Mouse (Mus musculus) embryonic facial prominence, embryonic 13.5 days (tissue): ENCODE results near the gene Ibtk. TPM values are rescaled to one million over a fixed set of nuclear protein-coding genes. Genes with fewer than 3 reads are reported as not detected.

Experiments
- ATAC-seq: fragments of 200-750 bp; cut with Nextera tagmentation; 2 replicates; pipeline ENCODE4 v1.8.0; 2017; ENCODE audit warnings: low read depth; ENCODE audit not compliant: insufficient number of reproducible peaks, insufficient read depth, low FRiP score, low TSS enrichment
- H3K27ac ChIP-seq: fragments of 300-500 bp; sonication (generic); 2 replicates; pipeline ENCODE4 v1.5.1; 2015; ENCODE audit warnings: moderate library complexity, mild to moderate bottlenecking, inconsistent platforms
- H3K27me3 ChIP-seq: fragments of 300-500 bp; sonication (generic); 2 replicates; pipeline ENCODE4 v1.6.1; 2015; ENCODE audit warnings: mild to moderate bottlenecking, inconsistent platforms
- H3K36me3 ChIP-seq: fragments of 300-500 bp; sonication (generic); 2 replicates; pipeline ENCODE4 v1.6.1; 2015; ENCODE audit warnings: mild to moderate bottlenecking, inconsistent platforms
- H3K4me1 ChIP-seq: fragments of 300-500 bp; sonication (generic); 2 replicates; pipeline ENCODE4 v1.6.1; 2015; ENCODE audit warnings: inconsistent platforms
- H3K4me2 ChIP-seq: fragments of 300-500 bp; sonication (generic); 2 replicates; pipeline ENCODE4 v1.6.1; 2015; ENCODE audit warnings: moderate library complexity, mild to moderate bottlenecking, inconsistent platforms
- H3K4me3 ChIP-seq: fragments of 300-500 bp; sonication (generic); 2 replicates; pipeline ENCODE4 v1.5.1; 2015; ENCODE audit warnings: mild to moderate bottlenecking, inconsistent platforms
- H3K9ac ChIP-seq: fragments of 300-500 bp; sonication (generic); 2 replicates; pipeline ENCODE4 v1.6.1; 2015; ENCODE audit warnings: mild to moderate bottlenecking, inconsistent platforms
- H3K9me3 ChIP-seq: fragments of 300-500 bp; sonication (generic); 2 replicates; pipeline ENCODE4 v1.6.1; 2016; ENCODE audit warnings: inconsistent platforms
- WGBS: fragments of 180-500 bp; shearing (Covaris S2); methylation state at CpG from one replicate; pipeline ENCODE4 v1.1.7; 2015; ENCODE audit warnings: mixed read lengths; 5-methylcytosine and 5-hydroxymethylcytosine counted together
- polyA plus RNA-seq: library from polyadenylated mRNA; unstranded; fragments of >200 nt; fragmentation: Nextera tagmentation; extraction: Ambion mirVana; gene quantifications from 2 replicates; pipeline ENCODE4 v1.2.1, GENCODE M21; 2015

The Ibtk gene
- polyA plus RNA-seq, 1 experiment from 2014 or later: 34.0 TPM

DNA sequence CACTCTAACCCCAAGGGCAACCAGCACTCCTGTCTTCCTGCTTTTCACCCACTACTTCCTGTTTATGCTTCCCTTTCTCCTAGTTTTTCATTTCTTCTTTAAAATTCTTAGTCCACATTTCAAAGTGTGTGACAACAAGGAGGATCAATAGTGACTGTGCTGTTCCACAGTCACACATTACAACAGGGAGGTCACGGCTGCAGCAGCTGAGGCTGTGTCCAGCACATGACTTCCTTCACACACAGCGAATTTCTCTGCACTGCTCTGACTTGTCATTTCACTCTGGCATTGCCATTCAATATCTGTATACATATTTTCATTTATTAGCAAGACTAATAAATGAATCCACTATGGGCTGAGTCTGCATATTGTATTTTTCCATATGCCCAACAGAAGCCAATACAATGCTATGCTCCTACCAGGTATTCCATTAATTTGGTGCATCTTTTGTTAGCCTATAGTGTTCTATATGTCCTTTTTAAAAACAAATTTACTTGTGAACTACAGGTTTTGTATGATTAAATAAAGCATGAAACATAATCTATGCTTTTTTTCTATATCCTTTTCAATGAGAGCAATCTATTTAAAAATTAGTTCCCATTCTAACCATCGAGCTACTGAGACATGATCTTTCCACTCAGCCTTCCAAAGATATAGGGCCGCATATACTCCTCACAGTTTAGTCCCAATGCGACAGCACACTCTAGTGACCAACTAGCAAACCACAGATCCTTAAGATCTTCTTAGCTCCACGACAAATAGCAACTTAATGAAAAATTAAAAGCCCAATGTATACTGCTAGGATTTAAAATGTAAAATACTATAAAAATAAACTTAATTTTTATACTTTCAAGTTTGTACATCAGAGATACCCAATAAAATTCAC lies 55.7 kb downstream of the Ibtk start:
- Histone ChIP-seq H3K4me2 (no peak overlapping the region), H3K4me3 (no peak overlapping the region), H3K27me3 (no peaks in the 10 kb centered on the region), H3K27ac (no peak overlapping the region), H3K9ac (no peak overlapping the region), H3K9me3 (no peaks in the 10 kb centered on the region), H3K36me3 (peaks cover 40% of the 10 kb centered on the region), H3K4me1 (no peaks in the 10 kb centered on the region)
- ATAC-seq: no peak
- WGBS: 57% methylated on average over 6 of the region's 6 CpGs

DNA sequence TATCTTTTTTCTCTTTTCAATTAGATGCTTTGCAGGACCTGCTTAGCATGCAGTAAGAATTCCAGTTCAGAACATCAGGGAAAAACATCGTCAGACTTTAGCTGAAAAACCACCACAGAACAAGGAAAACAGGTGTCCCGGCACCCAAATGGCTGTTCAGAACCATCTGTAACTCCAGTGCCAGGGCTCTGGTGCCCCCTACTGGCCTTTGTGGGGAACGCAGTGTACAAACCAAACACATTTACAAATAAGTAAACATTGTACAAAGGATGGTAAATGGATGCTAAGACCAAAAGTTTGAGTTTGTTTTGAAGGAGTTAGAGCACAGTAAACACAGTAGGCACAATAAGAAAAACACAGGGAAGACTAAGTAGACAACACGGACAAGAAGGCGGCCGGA lies 64.1 kb downstream of the Ibtk start:
- H3K27me3 ChIP-seq: no peaks in the 10 kb centered on the region
- ATAC-seq: no peak
- H3K36me3 ChIP-seq: peaks cover 44% of the 10 kb centered on the region
- H3K4me3 ChIP-seq: no peak overlapping the region
- H3K4me2 ChIP-seq: no peak overlapping the region
- no peaks in the 10 kb centered on the region for H3K9me3 ChIP-seq
- H3K4me1 ChIP-seq: no peaks in the 10 kb centered on the region
- 90% methylated on average over 6 of the region's 6 CpGs for WGBS
- no peak overlapping the region for H3K27ac ChIP-seq
- H3K9ac ChIP-seq: no peak overlapping the region

DNA sequence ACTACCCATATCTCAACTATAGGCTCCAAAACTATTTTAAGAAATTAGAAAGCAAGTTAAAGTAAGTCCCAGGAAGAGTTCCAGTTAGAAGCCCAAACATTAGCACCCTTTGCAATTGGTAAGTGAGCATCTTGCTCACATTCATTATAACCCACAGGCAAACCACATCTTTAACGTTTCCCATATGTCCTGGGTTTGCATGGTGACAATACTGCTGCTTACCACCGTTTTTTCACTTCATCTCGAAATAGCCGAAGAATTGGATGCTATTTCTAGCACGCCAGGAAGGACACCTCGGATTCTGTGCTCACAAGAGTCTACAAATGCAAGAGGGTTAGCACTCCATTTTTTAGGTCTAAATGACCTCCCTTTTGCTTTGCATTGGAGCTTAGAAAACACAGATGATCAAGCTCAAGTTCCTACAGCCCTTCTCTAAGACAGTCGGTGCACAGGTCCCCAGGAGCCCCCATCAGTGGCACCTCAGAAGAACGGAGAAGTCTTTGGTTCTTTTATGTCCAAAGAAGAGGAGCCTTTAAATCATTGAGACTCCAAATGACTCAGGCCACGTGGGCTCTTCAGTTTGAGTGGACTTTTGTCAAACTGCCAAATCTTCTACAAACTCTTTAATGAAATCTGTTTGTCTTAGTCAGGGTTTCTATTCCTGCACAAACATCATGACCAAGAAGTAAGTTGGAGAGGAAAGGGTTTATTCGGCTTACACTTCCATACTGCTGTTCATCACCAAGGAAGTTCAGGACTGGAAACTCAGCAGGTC lies 73.8 kb downstream of the Ibtk start:
- WGBS: 53% methylated on average over 10 of the region's 10 CpGs
- no peak overlapping the region for H3K4me3 ChIP-seq
- no peaks in the 10 kb centered on the region for H3K9me3 ChIP-seq
- ATAC-seq: no peak
- no peak overlapping the region for H3K9ac ChIP-seq
- H3K36me3 ChIP-seq: no peaks in the 10 kb centered on the region
- H3K4me2 ChIP-seq: no peak overlapping the region
- 0 out of 2 replicates have a peak overlapping the region, but pooled peaks have one; percentile 28 for H3K27ac ChIP-seq
- H3K27me3 ChIP-seq: no peaks in the 10 kb centered on the region
- H3K4me1 ChIP-seq: peaks cover 32% of the 10 kb centered on the region

DNA sequence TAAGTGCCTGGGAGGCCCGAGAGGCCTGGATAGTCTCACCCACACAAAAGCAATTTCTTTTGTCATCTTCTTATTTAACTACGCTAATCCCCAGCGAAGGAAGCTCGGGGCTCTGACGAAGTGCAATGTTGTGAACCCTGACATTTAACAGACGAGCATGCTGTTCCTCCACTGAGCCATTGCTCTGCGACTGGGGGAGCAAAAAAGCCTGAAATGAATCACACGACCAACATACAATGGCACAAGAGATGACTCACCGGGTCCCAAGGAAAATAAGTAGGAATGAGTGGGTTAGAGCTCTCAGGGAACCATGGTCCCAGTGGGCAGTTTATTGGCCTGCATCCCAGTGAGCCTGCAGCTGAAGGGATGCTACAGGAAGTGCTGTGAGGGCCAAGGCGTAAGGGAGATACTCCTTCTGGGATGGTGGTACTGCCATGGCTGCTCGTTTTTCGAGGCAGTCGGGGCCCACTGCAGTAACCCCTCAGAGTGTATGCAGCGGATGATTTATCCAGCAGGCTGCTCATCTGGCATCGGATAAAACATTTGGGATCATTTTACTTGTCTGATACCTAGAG lies 75.1 kb downstream of the Ibtk start:
- Histone ChIP-seq H3K4me2 (no peak overlapping the region), H3K9ac (no peak overlapping the region), H3K9me3 (no peaks in the 10 kb centered on the region), H3K27me3 (no peaks in the 10 kb centered on the region), H3K4me3 (no peak overlapping the region), H3K4me1 (peaks cover 32% of the 10 kb centered on the region), H3K27ac (peak overlapping the region; percentile 51; the same call in 1 of the 2 replicates), H3K36me3 (no peaks in the 10 kb centered on the region)
- 40% methylated on average over 15 of the region's 15 CpGs for WGBS
- no peak for ATAC-seq

DNA sequence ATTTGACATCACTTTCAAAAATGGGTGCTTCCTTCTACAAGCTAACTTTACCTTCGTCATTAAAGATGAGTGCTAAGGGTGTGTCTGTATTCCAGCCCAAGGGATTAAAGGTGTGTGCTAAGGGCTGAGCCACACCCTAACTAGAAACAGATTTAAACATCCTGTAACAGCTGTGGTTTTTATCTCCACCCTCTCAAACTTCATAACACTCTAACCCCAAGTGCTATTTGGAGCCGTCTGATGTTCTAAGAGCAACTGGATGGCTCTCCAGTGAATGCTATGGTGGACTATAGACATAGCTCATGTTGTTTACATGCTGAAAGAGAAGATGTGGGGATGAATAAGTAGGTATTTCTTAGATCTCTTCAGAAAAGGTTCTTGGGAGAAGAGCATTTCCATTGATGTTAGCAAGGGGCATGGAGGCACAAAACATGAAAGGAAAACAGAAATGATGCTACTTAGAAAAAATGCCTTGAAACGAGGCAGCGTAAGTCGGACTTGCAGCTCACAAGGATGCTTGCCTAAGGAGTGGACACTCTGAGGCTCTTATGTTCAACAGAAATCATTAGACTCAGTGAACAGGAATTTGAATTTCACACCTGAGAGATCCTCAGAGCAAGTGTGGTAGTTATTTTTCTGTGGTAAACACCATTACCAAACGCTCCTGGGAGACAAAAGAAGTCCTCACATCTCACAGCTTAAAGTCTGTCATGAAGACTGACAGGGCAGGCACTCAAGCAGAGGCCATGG lies 77.4 kb downstream of the Ibtk start:
- Histone ChIP-seq H3K4me2 (no peak overlapping the region), H3K9me3 (no peaks in the 10 kb centered on the region), H3K27me3 (no peaks in the 10 kb centered on the region), H3K9ac (no peak overlapping the region), H3K36me3 (no peaks in the 10 kb centered on the region), H3K27ac (no peak overlapping the region), H3K4me1 (peaks cover 32% of the 10 kb centered on the region), H3K4me3 (no peak overlapping the region)
- WGBS: 77% methylated on average over 6 of the region's 6 CpGs
- no peak for ATAC-seq

DNA sequence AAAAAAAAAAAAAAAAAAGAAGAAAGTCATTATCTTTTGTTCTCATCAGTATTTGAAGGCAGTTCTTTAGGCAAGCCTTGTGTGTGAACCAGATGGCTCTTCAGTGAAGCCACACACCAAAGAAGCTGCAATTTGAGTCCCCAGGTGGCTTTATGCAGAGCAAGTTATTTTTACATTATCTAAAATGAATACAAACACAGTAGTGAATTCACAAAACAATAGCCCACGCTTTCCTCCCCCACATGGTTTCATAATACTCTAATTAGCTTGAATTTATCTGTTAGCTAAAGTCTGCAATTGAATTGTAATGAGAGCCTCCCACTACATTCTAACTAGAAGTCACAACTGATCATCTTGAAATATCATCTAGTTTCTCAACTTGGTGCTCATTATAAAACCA lies 84.8 kb downstream of the Ibtk start:
- no peaks in the 10 kb centered on the region for H3K9me3 ChIP-seq
- H3K4me1 ChIP-seq: peaks cover 4% of the 10 kb centered on the region; the same call in 1 of the 2 replicates
- H3K4me3 ChIP-seq: no peak overlapping the region
- no peaks in the 10 kb centered on the region for H3K36me3 ChIP-seq
- no peaks in the 10 kb centered on the region for H3K27me3 ChIP-seq
- ATAC-seq: no peak
- H3K27ac ChIP-seq: no peak overlapping the region
- 58% methylated on average over 1 of the region's 1 CpGs for WGBS
- no peak overlapping the region for H3K9ac ChIP-seq
- no peak overlapping the region for H3K4me2 ChIP-seq

DNA sequence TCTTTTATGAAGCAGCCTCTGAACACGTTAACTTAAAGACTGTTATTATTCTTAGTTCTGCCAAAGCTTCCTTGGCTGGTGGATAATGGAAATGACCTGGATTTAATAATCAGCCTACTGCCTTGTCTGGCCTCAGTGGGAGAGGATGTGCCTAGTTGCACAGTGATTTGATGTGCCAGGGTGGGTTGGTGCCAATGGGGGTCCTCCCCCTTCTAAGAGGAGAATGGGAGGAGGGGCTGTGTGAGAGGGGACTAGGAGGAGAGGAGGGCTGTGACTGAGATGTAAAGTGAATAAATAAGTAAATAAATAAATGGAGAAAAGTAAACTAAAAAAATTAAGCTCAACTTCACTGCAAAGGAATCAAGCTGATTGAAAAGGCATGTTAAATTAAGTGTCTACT lies 85.3 kb downstream of the Ibtk start:
- peaks cover 4% of the 10 kb centered on the region; the same call in 1 of the 2 replicates for H3K4me1 ChIP-seq
- no peak overlapping the region for H3K4me2 ChIP-seq
- WGBS: 58% methylated on average over 1 of the region's 1 CpGs
- no peak for ATAC-seq
- no peaks in the 10 kb centered on the region for H3K36me3 ChIP-seq
- no peak overlapping the region for H3K4me3 ChIP-seq
- H3K9ac ChIP-seq: no peak overlapping the region
- H3K27ac ChIP-seq: no peak overlapping the region
- no peaks in the 10 kb centered on the region for H3K9me3 ChIP-seq
- H3K27me3 ChIP-seq: no peaks in the 10 kb centered on the region

DNA sequence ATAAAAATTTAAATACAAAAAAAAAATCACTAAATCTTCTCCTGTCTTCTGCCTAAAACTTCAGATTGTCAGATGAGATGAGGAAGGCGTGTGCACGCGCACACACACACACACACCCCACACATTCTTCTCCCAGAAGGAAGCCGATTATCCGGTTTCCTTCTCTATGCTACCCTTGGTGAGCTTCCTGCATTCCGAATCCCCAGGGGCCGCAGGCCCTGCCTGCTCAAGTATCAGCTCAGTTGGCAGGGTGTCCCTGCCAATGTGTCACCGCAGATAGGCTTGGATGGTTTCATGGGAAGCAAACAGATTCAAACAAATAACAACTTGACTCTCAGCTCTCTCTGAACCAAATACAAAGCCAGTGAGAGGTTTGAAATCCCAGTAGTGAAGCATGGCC lies 86.0 kb downstream of the Ibtk start:
- Histone ChIP-seq H3K4me3 (no peak overlapping the region), H3K4me2 (no peak overlapping the region), H3K9me3 (no peaks in the 10 kb centered on the region), H3K4me1 (peaks cover 4% of the 10 kb centered on the region; the same call in 1 of the 2 replicates), H3K36me3 (no peaks in the 10 kb centered on the region), H3K9ac (no peak overlapping the region), H3K27me3 (no peaks in the 10 kb centered on the region), H3K27ac (no peak overlapping the region)
- 10% methylated on average over 8 of the region's 8 CpGs for WGBS
- ATAC-seq: peak; percentile 62; the same call in 1 of the 2 replicates

DNA sequence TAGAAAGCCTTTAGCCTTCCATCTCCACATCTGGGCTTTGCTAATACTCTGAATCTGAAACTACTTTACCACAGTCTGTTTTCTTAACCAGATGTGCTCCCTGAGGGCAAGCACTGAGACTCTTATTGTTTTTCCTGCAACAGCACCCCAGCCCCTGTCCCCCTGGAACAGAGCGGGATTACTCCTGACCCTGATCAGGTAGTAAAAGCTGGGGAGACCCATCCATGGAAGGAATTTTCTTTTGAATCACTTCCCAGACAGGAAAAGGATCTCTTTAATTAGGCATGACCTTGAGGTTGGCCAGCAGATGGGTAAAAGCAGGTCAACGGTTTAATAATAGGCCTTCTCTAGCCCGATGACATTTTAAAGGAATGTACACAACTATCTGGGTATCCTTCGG lies 95.7 kb downstream of the Ibtk start:
- Histone ChIP-seq H3K4me3 (no peak overlapping the region), H3K4me2 (no peak overlapping the region), H3K36me3 (no peaks in the 10 kb centered on the region), H3K27me3 (no peaks in the 10 kb centered on the region), H3K9ac (no peak overlapping the region), H3K27ac (no peak overlapping the region), H3K4me1 (0 out of 2 replicates have a peak, but pooled peaks cover 5% of the 10 kb centered on the region), H3K9me3 (no peaks in the 10 kb centered on the region)
- no peak for ATAC-seq
- WGBS: 15% methylated on average over 4 of the region's 4 CpGs

DNA sequence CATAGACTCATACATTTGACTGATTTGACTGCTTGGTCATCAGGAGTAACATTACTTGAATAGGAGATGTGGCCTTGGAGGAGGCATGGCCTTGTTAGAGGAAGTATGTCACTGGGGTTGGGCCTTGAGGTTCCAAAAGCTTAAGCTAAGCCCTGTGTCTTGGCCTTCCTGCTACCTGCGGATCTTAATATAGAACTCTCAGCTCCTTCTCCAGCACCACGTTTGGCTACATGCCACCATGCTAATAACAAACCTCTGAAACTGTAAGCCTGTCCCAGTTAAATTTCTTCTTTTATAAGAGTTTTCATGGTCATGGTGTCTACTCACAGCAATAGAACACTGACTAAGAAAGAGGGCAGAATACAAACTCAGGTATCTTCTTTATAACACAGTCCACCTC lies 110.9 kb downstream of the Ibtk start:
- no peak overlapping the region for H3K4me3 ChIP-seq
- no peak overlapping the region for H3K4me2 ChIP-seq
- no peaks in the 10 kb centered on the region for H3K27me3 ChIP-seq
- H3K9me3 ChIP-seq: peaks cover 3% of the 10 kb centered on the region; the same call in 1 of the 2 replicates
- ATAC-seq: no peak
- no peaks in the 10 kb centered on the region for H3K36me3 ChIP-seq
- H3K9ac ChIP-seq: no peak overlapping the region
- H3K4me1 ChIP-seq: no peaks in the 10 kb centered on the region
- no peak overlapping the region for H3K27ac ChIP-seq
- 77% methylated on average over 2 of the region's 2 CpGs for WGBS
